Mouse (Mus musculus): ENCODE data around the gene Shbg.

GRCm38 (mm10) chr11:69663795-69664194, 46.1 kb upstream of the Shbg start:
- no peak for TF ChIP-seq CTCF (IDR thresholded peaks at IDR 0.05; ENCODE audit: control insufficient read depth, insufficient read depth, insufficient replicate concordance, low read depth, low read length)
- TF ChIP-seq POLR2A (IDR thresholded peaks at IDR 0.05; ENCODE audit: control insufficient read depth, low read depth, low read length) = no peak
